Mouse (Mus musculus) retina, postnatal 7 days (tissue): ENCODE measurements at regions not wholly inside any gene's neighbourhood (a gene's known extent, or its start where the extent isn't known, plus 50 kb on each side); places are given as distances from the start of the nearest gene placed in this dataset.

Experiments
- DNase-seq: peaks from one replicate; pipeline ENCODE4 v3.0.0-alpha.2; 2012; ENCODE audit warnings: low read depth, low spot score

- DNase-seq = no peak
Observed at GRCm38 (mm10) chr7:145105831-145106493, 102.0 kb downstream of the 1810010D01Rik start.

- no peak for DNase-seq
Observed at GRCm38 (mm10) chr7:145102692-145103091, 105.2 kb downstream of the 1810010D01Rik start.

- DNase-seq = no peak
Observed at GRCm38 (mm10) chr7:145102216-145102615, 105.7 kb downstream of the 1810010D01Rik start.

DNA sequence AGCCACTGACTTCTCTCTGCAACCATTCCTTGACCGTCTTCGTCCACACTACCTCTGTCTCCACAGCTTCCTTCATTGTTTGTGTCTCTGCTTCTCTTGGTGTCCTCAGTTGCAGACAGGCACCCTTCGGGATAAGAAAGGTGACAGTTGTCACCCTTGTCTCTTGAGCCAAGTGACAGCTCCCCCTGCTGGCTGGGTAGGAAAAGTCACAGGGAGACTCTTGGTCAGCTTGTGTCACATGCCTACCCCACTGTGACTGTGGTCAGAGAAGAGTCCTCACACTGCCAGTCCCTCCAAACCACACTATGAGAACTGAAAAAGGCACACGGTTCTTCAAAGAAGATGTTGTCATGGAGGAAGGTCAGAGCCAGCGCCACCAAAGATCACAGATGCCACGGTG is 109.6 kb downstream of the 1810010D01Rik start:
- no peak for DNase-seq

- DNase-seq = no peak
Observed at GRCm38 (mm10) chr7:145094134-145094526, 113.8 kb downstream of the 1810010D01Rik start.

DNA sequence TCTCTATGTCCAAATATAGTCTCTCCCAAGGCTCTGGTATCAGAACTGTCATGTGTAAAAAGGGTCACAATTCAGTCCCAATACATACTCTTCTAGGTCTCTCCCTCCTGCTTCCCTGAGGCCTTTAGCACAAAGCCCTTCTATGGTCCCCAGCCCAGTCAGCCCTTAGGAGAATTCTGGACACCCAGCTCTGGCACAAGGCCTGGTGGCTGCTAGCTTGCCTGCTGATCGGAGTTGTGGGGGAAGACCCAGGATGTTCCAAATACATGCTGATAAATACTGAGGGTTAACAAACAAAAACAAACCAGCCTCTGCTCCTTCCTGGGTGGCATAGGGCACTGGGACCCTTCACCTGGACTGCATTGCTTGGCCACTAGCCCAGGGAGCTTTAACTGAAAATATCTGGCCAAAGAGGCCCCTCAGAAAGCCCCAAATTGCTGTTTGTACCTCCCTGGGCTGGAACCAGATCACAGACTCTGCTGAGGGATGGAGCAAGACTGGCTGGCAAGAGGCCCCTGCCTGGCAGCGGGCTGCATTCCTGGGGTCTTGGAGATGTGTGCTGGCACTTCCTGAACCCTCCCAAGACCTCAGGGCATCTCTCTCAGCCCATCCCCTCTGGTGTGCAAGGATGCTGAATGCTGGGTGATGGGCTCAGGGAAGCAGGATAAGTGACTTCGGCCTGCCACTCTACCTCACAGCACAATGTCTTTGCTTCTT is 114.3 kb downstream of the 1810010D01Rik start:
- DNase-seq = no peak

GRCm38 (mm10) chr7:145092392-145093176 is 115.3 kb downstream of the 1810010D01Rik start:
- DNase-seq = no peak

DNA sequence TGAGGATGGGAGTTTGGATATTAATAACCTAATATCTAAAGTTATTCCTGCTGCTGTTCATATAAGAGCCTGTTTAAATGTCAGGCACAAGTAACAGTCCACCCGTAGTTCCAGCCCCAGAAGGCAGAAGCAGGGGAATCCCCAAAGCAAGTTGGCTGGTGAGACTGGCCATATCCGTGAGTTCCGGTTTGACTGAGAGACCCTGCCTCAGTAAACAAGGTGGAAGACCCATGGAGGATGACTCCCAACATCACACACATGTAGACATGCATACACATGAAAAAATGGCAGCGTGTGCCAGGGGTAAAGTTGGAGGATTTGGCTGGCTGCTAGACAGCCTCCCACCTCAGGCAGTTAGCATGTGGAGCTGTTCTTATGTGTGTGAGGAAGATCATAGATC is 117.1 kb downstream of the 1810010D01Rik start:
- no peak for DNase-seq

DNA sequence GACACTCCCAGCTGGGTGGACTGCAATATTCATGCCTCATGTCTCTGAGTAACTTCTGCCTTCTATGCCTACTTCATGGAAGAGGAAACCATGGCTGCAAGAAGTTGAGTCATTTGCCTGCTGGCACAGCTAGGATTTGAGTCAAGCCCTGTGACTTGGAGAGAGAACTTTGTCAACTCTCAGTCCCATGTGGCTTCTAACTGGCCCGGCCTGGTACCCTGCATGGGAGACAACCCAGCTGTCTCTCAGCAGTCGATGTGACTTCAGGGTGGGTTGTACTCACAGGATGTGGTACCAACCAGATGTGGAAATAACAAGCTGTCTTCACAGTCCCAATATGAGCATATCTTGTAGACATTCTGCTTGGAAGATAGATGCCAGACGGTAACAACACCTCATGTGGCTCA is 118.6 kb downstream of the 1810010D01Rik start:
- no peak for DNase-seq

- DNase-seq = no peak
Observed at GRCm38 (mm10) chr7:145088655-145089054, 119.3 kb downstream of the 1810010D01Rik start.

GRCm38 (mm10) chr7:145087790-145088189 is 120.1 kb downstream of the 1810010D01Rik start:
- no peak for DNase-seq

GRCm38 (mm10) chr7:145082917-145083752 is 124.8 kb downstream of the 1810010D01Rik start:
- no peak for DNase-seq

DNA sequence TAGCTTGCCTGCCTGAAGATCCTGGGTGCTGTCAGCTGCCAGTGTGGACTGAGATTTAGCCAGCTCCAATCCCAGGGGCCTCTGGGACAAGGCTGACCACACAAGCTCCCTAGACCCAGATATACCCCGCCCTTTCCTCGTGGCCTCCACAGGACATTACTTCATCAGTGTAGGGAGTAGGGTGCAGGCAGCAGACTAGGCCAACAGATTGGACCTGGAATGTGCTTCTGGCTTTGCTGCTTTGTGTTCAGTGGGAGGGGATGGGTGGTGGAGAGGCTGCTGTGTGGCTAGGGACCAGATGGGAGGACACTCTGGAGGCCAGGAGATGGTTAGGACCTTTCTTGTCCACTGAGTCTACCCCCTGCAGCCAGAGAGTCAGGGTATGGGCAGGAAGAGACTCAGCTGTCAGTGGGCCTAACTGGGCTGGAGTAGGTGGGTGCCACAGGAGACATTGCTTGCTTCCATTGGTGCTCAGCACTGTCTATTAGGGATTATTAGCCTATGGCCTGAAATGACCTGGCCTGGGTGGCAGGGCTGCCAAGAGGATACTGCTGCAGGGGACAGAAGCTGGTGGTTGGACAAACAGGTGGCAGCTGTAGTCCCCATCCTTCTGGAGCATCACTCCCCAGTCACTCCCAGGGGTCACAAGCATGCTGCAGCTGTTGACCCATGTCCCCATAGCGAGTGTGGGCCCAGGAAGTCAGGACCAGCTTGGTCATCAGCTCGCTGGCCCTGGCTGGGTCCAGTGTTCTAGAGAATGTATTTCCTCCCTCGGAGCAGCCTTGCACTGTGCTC is 132.5 kb upstream of the Ccnd1 start:
- no peak for DNase-seq

- no peak for DNase-seq
Observed at GRCm38 (mm10) chr7:145071533-145071932, 131.8 kb upstream of the Ccnd1 start.

DNA sequence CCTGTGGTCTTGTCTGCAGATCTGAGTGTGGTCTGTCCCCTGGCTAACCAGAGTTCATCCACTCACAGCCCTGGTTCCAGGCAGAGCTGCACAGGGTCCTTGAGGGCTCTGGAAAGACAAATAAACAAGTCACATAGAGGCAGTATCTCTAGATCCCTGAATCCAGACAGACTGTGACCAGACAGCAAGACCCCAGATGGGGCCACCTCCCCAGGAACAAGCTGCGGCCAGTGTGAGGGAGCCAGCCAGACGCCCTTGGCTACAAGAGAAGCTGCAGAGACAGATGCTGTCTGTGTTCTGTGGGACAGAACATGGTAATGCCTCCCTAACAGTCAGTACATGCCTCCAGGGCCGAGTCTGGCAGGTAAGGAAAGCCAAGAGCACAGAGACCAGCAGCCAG is 127.6 kb upstream of the Ccnd1 start:
- DNase-seq = no peak

DNA sequence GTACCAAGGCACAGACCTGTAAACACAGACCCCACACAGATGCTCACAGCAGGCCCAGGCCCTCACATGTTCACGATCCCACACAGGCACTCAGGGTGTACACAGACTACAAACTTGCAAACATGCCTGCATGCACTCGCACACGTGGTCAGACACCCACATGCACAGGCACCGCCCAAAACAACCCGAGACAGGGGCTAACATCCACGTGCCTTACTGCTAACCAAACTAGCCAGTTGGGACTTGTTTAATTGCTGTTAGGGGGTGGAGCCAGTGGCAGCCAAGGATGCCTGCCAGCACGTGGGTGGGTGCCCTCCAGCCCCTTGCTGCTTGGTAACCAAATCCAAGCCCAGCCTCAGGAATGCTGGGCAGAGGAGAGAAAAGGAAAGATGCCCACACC is 116.6 kb upstream of the Ccnd1 start:
- no peak for DNase-seq

DNA sequence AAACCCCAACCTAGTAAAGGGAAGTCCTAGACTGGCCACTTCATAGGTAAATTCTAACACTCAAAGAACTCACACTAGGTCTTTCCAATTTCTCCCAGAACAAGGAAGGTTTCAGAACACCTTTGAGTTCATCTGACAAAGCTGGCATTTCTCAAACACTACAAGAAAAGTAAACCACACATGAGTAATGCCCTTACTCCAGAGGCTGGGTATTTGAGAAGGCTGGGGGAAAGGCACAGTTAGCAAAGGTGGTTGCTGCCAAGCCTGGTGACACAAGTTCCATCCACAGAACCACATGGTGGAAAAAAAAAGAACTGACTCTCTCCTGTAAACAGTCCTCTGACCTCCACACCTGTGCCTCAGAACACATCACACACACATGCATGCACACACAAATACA is 111.9 kb upstream of the Ccnd1 start:
- DNase-seq = no peak

- no peak for DNase-seq
Observed at GRCm38 (mm10) chr7:145050729-145051128, 111.0 kb upstream of the Ccnd1 start.

- no peak for DNase-seq
Observed at GRCm38 (mm10) chr7:145048481-145048877, 108.8 kb upstream of the Ccnd1 start.

DNA sequence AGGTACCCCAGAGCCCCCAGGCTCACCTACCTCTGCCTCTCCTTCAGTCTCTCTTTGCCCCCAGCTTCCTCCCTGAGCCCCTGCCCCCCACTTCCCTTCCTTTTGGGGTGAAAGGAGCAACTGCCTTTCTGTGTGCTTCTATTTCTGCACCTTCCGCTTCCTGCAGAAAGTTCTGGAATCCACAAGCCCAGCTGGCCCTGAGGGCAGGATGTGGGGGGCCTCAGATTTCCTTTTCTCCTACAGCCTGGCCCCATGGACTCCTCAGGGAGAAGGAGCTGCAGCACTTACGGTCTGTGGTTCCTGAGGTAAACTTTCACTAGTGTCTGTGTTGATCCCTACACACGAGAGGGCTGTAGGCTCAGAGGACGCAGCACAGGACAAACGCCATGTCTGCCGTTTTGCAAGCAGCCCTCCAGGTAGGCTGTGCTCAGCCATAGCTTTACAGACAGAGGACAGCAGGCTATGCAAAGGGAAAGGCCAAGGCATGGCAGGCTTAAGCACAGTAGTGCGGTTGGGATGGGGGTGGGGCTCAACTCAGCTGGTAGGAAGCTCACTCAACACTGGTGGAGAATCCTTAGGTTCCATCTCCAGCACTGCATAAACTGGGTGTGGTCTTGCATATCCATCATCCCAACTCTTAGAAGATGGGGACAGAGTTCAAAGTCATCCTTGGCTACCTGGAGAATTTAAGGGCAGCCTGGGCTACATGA is 108.2 kb upstream of the Ccnd1 start:
- DNase-seq = no peak
